Mouse (Mus musculus): Measurements from ENCODE around the gene Syt11. TPM values are rescaled to one million over a fixed set of nuclear protein-coding genes. Genes with fewer than 3 reads are reported as not detected.
"Not testable (repeated sequence)": the region's sequence is repeated elsewhere in the genome, so short reads cannot be mapped to it uniquely, and the experiment has no call there.

Syt11 gene
- polyA plus RNA-seq (2011; ENCODE audit: insufficient read depth, insufficient read length, low read depth, missing spikeins), result 9.0 and 9.5 TPM in 2 replicates

DNA sequence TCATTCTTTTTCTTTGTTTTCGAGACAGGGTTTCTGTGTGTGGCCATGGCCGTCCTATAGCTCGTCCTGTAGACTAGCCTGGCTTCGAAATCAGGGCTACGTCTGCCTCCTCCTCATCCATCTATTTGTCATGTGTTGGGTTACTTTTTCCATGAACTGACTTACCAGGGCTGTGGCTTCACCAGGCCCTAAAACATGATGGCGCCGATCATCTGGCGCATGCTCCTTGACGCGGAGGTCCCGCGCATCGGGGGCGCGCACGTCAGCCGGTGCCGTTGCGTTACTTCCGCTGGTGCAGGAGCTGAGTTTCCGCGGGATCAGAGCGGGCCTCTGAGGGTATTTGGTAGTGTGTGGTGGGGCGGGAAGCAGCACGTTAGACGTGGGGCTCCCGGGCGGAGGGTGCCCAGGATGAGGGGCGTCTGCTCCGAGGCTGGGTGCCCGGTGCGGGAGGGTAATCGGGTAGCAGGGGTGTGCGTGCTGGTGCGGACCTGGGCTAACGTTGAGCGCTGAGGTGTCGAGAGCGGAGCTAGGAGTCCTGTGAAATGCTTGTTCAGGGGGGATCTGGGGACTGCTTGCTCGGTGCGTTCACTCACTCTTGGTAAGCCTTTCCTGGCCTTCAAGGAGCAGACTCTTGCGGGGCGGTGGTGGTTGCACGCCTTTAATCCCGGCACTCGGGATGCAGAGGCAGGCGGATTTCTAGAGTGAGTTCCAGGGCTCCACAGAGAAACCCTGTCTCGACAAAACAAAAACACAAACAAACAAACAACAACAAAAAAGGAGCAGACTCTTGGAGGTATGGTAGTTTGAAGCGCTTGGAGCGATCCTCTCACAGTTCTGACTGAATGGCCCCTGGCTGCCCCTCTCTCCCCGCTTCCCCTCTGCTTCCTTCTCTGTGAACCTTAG, at the start of gene Syt11:
Syt11 (minus strand) TSS at position 226 of the 903 bp plus-strand sequence.
- H3K4me1 ChIP-seq (ENCODE audit: control insufficient read depth, insufficient read depth, low read length); H3K36me3 ChIP-seq (ENCODE audit: control insufficient read depth, insufficient read depth, low read length, poor library complexity, severe bottlenecking); H3K27me3 ChIP-seq (ENCODE audit: control insufficient read depth, insufficient read depth, low read length, poor library complexity, severe bottlenecking); H3K9me3 ChIP-seq (replicated peaks; ENCODE audit: control insufficient read depth, insufficient read depth, low read length, poor library complexity, severe bottlenecking): not testable (repeated sequence)
- peak within 1 kb of the TSS; percentile 73 for H3K4me3 ChIP-seq (ENCODE audit: low read depth, low read length)
- H3K9ac ChIP-seq (ENCODE audit: low read depth, poor library complexity, severe bottlenecking), result peak within 1 kb of the TSS; percentile 92
- peak within 1 kb of the TSS; percentile 26; the same call in 1 of the 2 replicates for H3K27ac ChIP-seq (ENCODE audit: insufficient read depth, low read length)

DNA sequence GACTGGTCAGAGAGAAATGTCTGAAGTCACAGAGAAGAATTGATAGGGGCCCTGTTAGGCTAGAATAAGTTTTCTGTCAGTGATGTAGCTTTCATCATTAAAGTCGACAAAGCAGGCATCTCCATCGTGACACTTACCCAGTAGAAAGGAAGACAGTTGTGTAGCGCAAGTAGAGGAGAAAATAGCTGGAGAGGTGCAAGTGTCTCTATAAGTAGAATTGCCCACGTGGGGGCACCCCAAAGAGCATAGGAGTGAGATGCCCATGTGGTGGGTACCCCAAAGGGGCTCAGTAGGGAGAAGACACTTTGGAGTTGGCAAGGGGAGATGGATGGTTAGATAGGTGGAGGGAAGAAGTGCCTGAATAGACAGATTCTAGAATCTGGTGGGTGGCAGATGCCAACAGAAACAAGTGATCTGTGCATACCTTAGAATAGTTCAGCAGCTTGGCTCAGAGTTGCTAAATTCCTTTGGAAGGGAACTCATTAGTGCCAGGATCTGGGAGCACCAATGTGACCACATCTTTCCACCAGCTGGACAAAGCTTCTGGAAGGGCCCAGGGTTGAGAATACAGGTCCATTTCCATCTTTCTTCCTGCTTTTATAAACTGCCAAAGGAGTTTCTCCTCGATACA, 29.1 kb upstream of the Syt11 start:
- Histone ChIP-seq H3K36me3 (ENCODE audit: control insufficient read depth, insufficient read depth, low read length, poor library complexity, severe bottlenecking) (peaks cover 4% of the 10 kb centered on the region; the same call in 1 of the 2 replicates), H3K27me3 (ENCODE audit: control insufficient read depth, insufficient read depth, low read length, poor library complexity, severe bottlenecking) (no peaks in the 10 kb centered on the region), H3K4me3 (ENCODE audit: low read depth, low read length) (no peak overlapping the region), H3K9ac (ENCODE audit: low read depth, poor library complexity, severe bottlenecking) (no peak overlapping the region), H3K27ac (ENCODE audit: insufficient read depth, low read length) (no peak overlapping the region), H3K4me1 (ENCODE audit: control insufficient read depth, insufficient read depth, low read length) (no peaks in the 10 kb centered on the region), H3K9me3 (replicated peaks; ENCODE audit: control insufficient read depth, insufficient read depth, low read length, poor library complexity, severe bottlenecking) (no peaks in the 10 kb centered on the region)
- TF ChIP-seq CTCF (IDR thresholded peaks at IDR 0.05; ENCODE audit: low read depth, low read length), result no peak
- TF ChIP-seq POLR2A (IDR thresholded peaks at IDR 0.05; ENCODE audit: insufficient read depth, low read length), result no peak
- no peak for TF ChIP-seq EP300 (IDR thresholded peaks at IDR 0.05; ENCODE audit: insufficient read depth, low read depth, low read length)

- H3K9me3 ChIP-seq (replicated peaks; ENCODE audit: control insufficient read depth, insufficient read depth, low read length, poor library complexity, severe bottlenecking); H3K27ac ChIP-seq (ENCODE audit: insufficient read depth, low read length); H3K27me3 ChIP-seq (ENCODE audit: control insufficient read depth, insufficient read depth, low read length, poor library complexity, severe bottlenecking); H3K9ac ChIP-seq (ENCODE audit: low read depth, poor library complexity, severe bottlenecking); H3K4me3 ChIP-seq (ENCODE audit: low read depth, low read length); H3K4me1 ChIP-seq (ENCODE audit: control insufficient read depth, insufficient read depth, low read length); H3K36me3 ChIP-seq (ENCODE audit: control insufficient read depth, insufficient read depth, low read length, poor library complexity, severe bottlenecking): not testable (repeated sequence)
- peak; percentile 35 for TF ChIP-seq CTCF (IDR thresholded peaks at IDR 0.05; ENCODE audit: low read depth, low read length)
These were observed 22.5 kb upstream of the Syt11 start for GRCm38 (mm10) chr3:88797507-88797906.

DNA sequence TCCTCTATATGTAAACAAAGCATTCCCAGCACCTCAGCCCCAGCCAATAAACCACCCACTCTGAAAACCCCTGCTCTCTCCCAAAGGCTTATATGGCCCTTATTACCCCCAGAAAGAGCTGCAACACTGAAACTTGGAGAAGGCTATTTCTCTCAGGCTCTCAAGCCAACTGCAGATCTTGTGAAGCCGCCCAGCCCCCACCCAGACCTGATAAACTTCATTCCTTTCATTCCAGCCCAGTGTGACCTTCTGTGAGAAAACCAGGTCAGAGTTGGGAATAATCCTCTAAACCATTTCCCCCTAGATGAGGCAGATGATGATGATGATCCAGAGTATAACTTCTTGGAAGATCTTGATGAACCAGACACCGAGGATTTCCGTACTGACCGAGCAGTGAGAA, 13.1 kb upstream of the Syt11 start:
- H3K4me1 ChIP-seq (ENCODE audit: control insufficient read depth, insufficient read depth, low read length); H3K4me3 ChIP-seq (ENCODE audit: low read depth, low read length); H3K9me3 ChIP-seq (replicated peaks; ENCODE audit: control insufficient read depth, insufficient read depth, low read length, poor library complexity, severe bottlenecking); H3K27me3 ChIP-seq (ENCODE audit: control insufficient read depth, insufficient read depth, low read length, poor library complexity, severe bottlenecking); H3K27ac ChIP-seq (ENCODE audit: insufficient read depth, low read length); H3K36me3 ChIP-seq (ENCODE audit: control insufficient read depth, insufficient read depth, low read length, poor library complexity, severe bottlenecking); H3K9ac ChIP-seq (ENCODE audit: low read depth, poor library complexity, severe bottlenecking): not testable (repeated sequence)

GRCm38 (mm10) chr3:88786805-88787204, 11.8 kb upstream of the Syt11 start:
- not testable (repeated sequence) for H3K9ac ChIP-seq (ENCODE audit: low read depth, poor library complexity, severe bottlenecking); H3K27me3 ChIP-seq (ENCODE audit: control insufficient read depth, insufficient read depth, low read length, poor library complexity, severe bottlenecking); H3K9me3 ChIP-seq (replicated peaks; ENCODE audit: control insufficient read depth, insufficient read depth, low read length, poor library complexity, severe bottlenecking); H3K36me3 ChIP-seq (ENCODE audit: control insufficient read depth, insufficient read depth, low read length, poor library complexity, severe bottlenecking); H3K4me1 ChIP-seq (ENCODE audit: control insufficient read depth, insufficient read depth, low read length); H3K4me3 ChIP-seq (ENCODE audit: low read depth, low read length); H3K27ac ChIP-seq (ENCODE audit: insufficient read depth, low read length)

DNA sequence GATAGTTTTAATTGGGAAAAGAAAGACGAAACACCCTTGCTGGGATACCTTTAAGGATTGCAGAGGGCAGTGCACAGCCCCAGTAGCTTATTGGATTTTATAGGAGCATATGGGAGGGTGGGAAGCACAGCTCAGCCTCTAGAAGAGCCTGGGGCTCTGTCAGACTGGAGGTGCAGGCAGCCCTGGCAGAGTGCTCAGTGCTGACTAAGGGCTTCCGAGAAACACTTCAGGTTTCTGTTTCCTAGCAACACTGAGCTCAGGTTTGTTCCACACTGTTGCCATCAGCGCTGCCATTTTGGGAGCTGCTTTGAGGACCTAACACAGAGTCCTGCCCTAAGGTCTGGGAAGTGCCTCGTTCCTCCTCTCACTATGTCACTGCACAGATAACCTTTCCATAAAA, 11.4 kb upstream of the Syt11 start:
- H3K36me3 ChIP-seq (ENCODE audit: control insufficient read depth, insufficient read depth, low read length, poor library complexity, severe bottlenecking); H3K4me3 ChIP-seq (ENCODE audit: low read depth, low read length); H3K9ac ChIP-seq (ENCODE audit: low read depth, poor library complexity, severe bottlenecking); H3K9me3 ChIP-seq (replicated peaks; ENCODE audit: control insufficient read depth, insufficient read depth, low read length, poor library complexity, severe bottlenecking); H3K27ac ChIP-seq (ENCODE audit: insufficient read depth, low read length); H3K4me1 ChIP-seq (ENCODE audit: control insufficient read depth, insufficient read depth, low read length); H3K27me3 ChIP-seq (ENCODE audit: control insufficient read depth, insufficient read depth, low read length, poor library complexity, severe bottlenecking): not testable (repeated sequence)
